In genomic region chr14:79164925-79165324, GRCm38 (mm10) we compare ENCODE assay signal across 13 mouse cellular contexts.
DNase-seq lines count a peak whose midpoint lies in the region; ATAC-seq and TF ChIP-seq lines count a peak whose summit lies in the region.
"Had no signal": no experiment of that assay in that cellular context is flagged by ENCODE, and none has a peak within 500 bp of the region (broad histone marks: within the 10 kb centered on the region; RNA-seq: fewer than 3 reads in every experiment).

No protein-coding gene starts in this region.

- intact Hi-C loops in gastrocnemius, adult 2 months (cut with DNase I): no loop called here

- no peak overlapping the region for H3K27ac ChIP-seq in gastrocnemius, adult 2 months
- H3K27ac ChIP-seq in lung, embryonic 15.5 days: peak overlapping the region; percentile 39; the same call in 1 of the 2 replicates
- H3K27ac ChIP-seq: midbrain, embryonic 12.5 days had no signal

- TF ChIP-seq CTCF in gastrocnemius, adult 2 months (IDR thresholded peaks at IDR 0.05): peak; percentile 47; the same call in 1 of the 2 replicates

- H3K4me2 ChIP-seq in lung, embryonic 15.5 days: no peak overlapping the region
- H3K4me2 ChIP-seq: midbrain, embryonic 12.5 days had no signal

- no peaks in the 10 kb centered on the region for H3K9me3 ChIP-seq in lung, embryonic 15.5 days
- H3K9me3 ChIP-seq: midbrain, embryonic 12.5 days had no signal

- no peaks in the 10 kb centered on the region for H3K27me3 ChIP-seq in lung, embryonic 15.5 days
- H3K27me3 ChIP-seq: midbrain, embryonic 12.5 days had no signal

- no peak overlapping the region for H3K9ac ChIP-seq in lung, embryonic 15.5 days
- H3K9ac ChIP-seq: midbrain, embryonic 12.5 days had no signal

- DNase-seq in gastrocnemius, adult 2 months: no peak
- no peak for DNase-seq in gastrocnemius, adult 18-20 months (ENCODE audit: low spot score)
- DNase-seq in lung, adult 18-20 months: no peak
- DNase-seq in c-Kit-positive CD71-positive TER-119-positive erythroid progenitor cells, embryonic 14.5 days (ENCODE audit: low spot score): peak; percentile 23
- DNase-seq in thymus, postnatal 10 days (ENCODE audit: low spot score in 2 of 2): peak; percentile 44 to 58
- no peak for DNase-seq in heart, adult 18-20 months
- DNase-seq in cerebellum, postnatal 25 days: no peak
- DNase-seq: cerebellum, postnatal 10 days; heart, postnatal 10 days; layer of hippocampus, postnatal 36 days had no signal

- no peak overlapping the region for H3K4me3 ChIP-seq in gastrocnemius, adult 2 months
- H3K4me3 ChIP-seq in lung, embryonic 15.5 days: no peak overlapping the region
- H3K4me3 ChIP-seq: midbrain, embryonic 12.5 days had no signal

- no peak for ATAC-seq in lung, embryonic 15.5 days (ENCODE audit: borderline replicate concordance, extremely low read depth, low FRiP score, low TSS enrichment)
- ATAC-seq: forebrain, embryonic 14.5 days had no signal

- WGBS in lung, embryonic 15.5 days: 92% methylated on average over 2 of the region's 2 CpGs

- peaks cover 6% of the 10 kb centered on the region; the same call in 1 of the 2 replicates for H3K4me1 ChIP-seq in lung, embryonic 15.5 days
- H3K4me1 ChIP-seq: midbrain, embryonic 12.5 days had no signal

- H3K36me3 ChIP-seq in lung, embryonic 15.5 days: no peaks in the 10 kb centered on the region
- H3K36me3 ChIP-seq: midbrain, embryonic 12.5 days had no signal

Comparison
In these comparisons a context has a peak if more than half of its experiments do, and no peak if none do; other contexts are left out.
1. DNase-seq: peak in c-Kit-positive CD71-positive TER-119-positive erythroid progenitor cells, embryonic 14.5 days (single experiment) and thymus, postnatal 10 days (2 of 2); none in gastrocnemius, adult 2 months (single experiment), gastrocnemius, adult 18-20 months (single experiment), lung, adult 18-20 months (0 of 2), heart, adult 18-20 months (0 of 2) and cerebellum, postnatal 25 days (0 of 2).